ENCODE assay signal across 8 mouse cellular contexts in genomic region chr7:45465549-45465948, GRCm38 (mm10). TPM values are rescaled to one million over a fixed set of nuclear protein-coding genes. Genes with fewer than 3 reads are reported as not detected.
DNase-seq lines count a peak whose midpoint lies in the region; ATAC-seq and TF ChIP-seq lines count a peak whose summit lies in the region.

No protein-coding gene starts in this region.

- DNase-seq in liver, adult 2 months (ENCODE audit: extremely low read depth, low read depth, low spot score), result no peak
- no peak for DNase-seq in liver
- no peak for DNase-seq in midbrain, embryonic 14.5 days
- DNase-seq in layer of hippocampus, adult 9-11 months, result no peak
- no peak for DNase-seq in left cerebral cortex, adult 11 months (ENCODE audit: low spot score)
- no peak for DNase-seq in lung, postnatal 25 days (ENCODE audit: low spot score)

- no peak for ATAC-seq in intestine, embryonic 16.5 days
- no peak for ATAC-seq in midbrain, embryonic 14.5 days (ENCODE audit: low FRiP score, low TSS enrichment)

- H3K27ac ChIP-seq in liver, adult 2 months (replicated peaks; ENCODE audit: insufficient read depth, low read depth, low read length), result no peak overlapping the region
- no peak overlapping the region for H3K27ac ChIP-seq in cortical plate, adult 2 months (ENCODE audit: insufficient read depth, low read length)
- H3K27ac ChIP-seq in intestine, embryonic 16.5 days (ENCODE audit: low read length), result no peak overlapping the region; the same call in 1 of the 2 replicates
- no peak overlapping the region for H3K27ac ChIP-seq in midbrain, embryonic 14.5 days (replicated peaks; ENCODE audit: low read depth, low read length)

- peak overlapping the region; percentile 91 for H3K4me3 ChIP-seq in liver, adult 2 months (ENCODE audit: insufficient read depth, low read depth, low read length)
- peak overlapping the region; percentile 83 for H3K4me3 ChIP-seq in cortical plate, adult 2 months (ENCODE audit: insufficient read depth, low read length)
- peak overlapping the region; percentile 85 for H3K4me3 ChIP-seq in intestine, embryonic 16.5 days (ENCODE audit: low read length)
- peak overlapping the region; percentile 84 for H3K4me3 ChIP-seq in midbrain, embryonic 14.5 days (replicated peaks; ENCODE audit: low read depth, low read length)

- peaks cover 16% of the 10 kb centered on the region; the same call in 1 of the 2 replicates for H3K79me2 ChIP-seq in liver, adult 2 months (ENCODE audit: control insufficient read depth, insufficient read depth, low read length)

- H3K9me3 ChIP-seq in intestine, embryonic 16.5 days (ENCODE audit: control insufficient read depth, low read length), result no peaks in the 10 kb centered on the region
- H3K9me3 ChIP-seq in midbrain, embryonic 14.5 days (ENCODE audit: control insufficient read depth, low read length), result no peaks in the 10 kb centered on the region

- 0 out of 2 replicates have a peak, but pooled peaks have one; percentile 8 for TF ChIP-seq CTCF in liver, adult 2 months (IDR thresholded peaks at IDR 0.05; ENCODE audit: low read depth, low read length)
- TF ChIP-seq CTCF in cortical plate, adult 2 months (IDR thresholded peaks at IDR 0.05; ENCODE audit: extremely low read depth, insufficient read depth, low read length), result no peak

- WGBS in liver, adult 2 months, result 83% methylated on average over 9 of the region's 9 CpGs
- WGBS in intestine, embryonic 16.5 days, result 71% methylated on average over 9 of the region's 9 CpGs
- 80% methylated on average over 9 of the region's 9 CpGs for WGBS in midbrain, embryonic 14.5 days

- H3K4me1 ChIP-seq in liver, adult 2 months (ENCODE audit: control insufficient read depth, insufficient read depth, low read length), result peaks cover 20% of the 10 kb centered on the region
- H3K4me1 ChIP-seq in cortical plate, adult 2 months (ENCODE audit: control insufficient read depth, insufficient read depth, low read length), result peaks cover 7% of the 10 kb centered on the region
- H3K4me1 ChIP-seq in intestine, embryonic 16.5 days (ENCODE audit: control insufficient read depth, insufficient read depth, low read length), result peaks cover 29% of the 10 kb centered on the region
- H3K4me1 ChIP-seq in midbrain, embryonic 14.5 days (ENCODE audit: control insufficient read depth, insufficient read depth, low read length), result peaks cover 18% of the 10 kb centered on the region

- peak overlapping the region; percentile 64 for H3K4me2 ChIP-seq in intestine, embryonic 16.5 days (ENCODE audit: low read depth, low read length)
- peak overlapping the region; percentile 95 for H3K4me2 ChIP-seq in midbrain, embryonic 14.5 days (ENCODE audit: low read length)

- peaks cover 4% of the 10 kb centered on the region for H3K36me3 ChIP-seq in liver, adult 2 months (ENCODE audit: control insufficient read depth, insufficient read depth, low read length)
- no peaks in the 10 kb centered on the region; the same call in 1 of the 2 replicates for H3K36me3 ChIP-seq in intestine, embryonic 16.5 days (ENCODE audit: control insufficient read depth, insufficient read depth, low read length)
- peaks cover 34% of the 10 kb centered on the region for H3K36me3 ChIP-seq in midbrain, embryonic 14.5 days (ENCODE audit: control insufficient read depth, insufficient read depth, low read length)

- TF ChIP-seq POLR2A in liver, adult 2 months (IDR thresholded peaks at IDR 0.05; ENCODE audit: extremely low read depth, insufficient read depth, low read length), result no peak
- no peak for TF ChIP-seq POLR2A in cortical plate, adult 2 months (IDR thresholded peaks at IDR 0.05; ENCODE audit: extremely low read depth, insufficient read depth, low read length)

- no peaks in the 10 kb centered on the region for H3K27me3 ChIP-seq in liver, adult 2 months (ENCODE audit: control insufficient read depth, insufficient read depth, low read length)
- no peaks in the 10 kb centered on the region for H3K27me3 ChIP-seq in intestine, embryonic 16.5 days (replicated peaks; ENCODE audit: control insufficient read depth, insufficient read depth, low read length)
- H3K27me3 ChIP-seq in midbrain, embryonic 14.5 days (ENCODE audit: control insufficient read depth, insufficient read depth, low read length), result no peaks in the 10 kb centered on the region

- peak overlapping the region; percentile 91; the same call in 1 of the 2 replicates for H3K9ac ChIP-seq in liver, adult 2 months (ENCODE audit: low read depth, low read length)
- peak overlapping the region; percentile 88 for H3K9ac ChIP-seq in intestine, embryonic 16.5 days (ENCODE audit: low read depth, low read length)
- peak overlapping the region; percentile 84 for H3K9ac ChIP-seq in midbrain, embryonic 14.5 days (replicated peaks; ENCODE audit: low read length)

RNA-seq across cellular contexts. Expression of gene Bax, which starts 1.1 kb away (rescaled TPM):
- total RNA-seq in liver, adult 2 months (2014; rRNA removed), result 19.5 and 23.8 TPM in 2 replicates
- polyA plus RNA-seq in liver, adult 2 months (2012; rRNA removed), result 49.8 and 62.0 TPM in 2 replicates
- polyA plus RNA-seq in cortical plate, adult 2 months (2012; rRNA removed), result 99.4 and 103 TPM in 2 replicates
- polyA plus RNA-seq in intestine, embryonic 16.5 days (2015; fragmentation: Nextera tagmentation; extraction: Ambion mirVana), result 178 and 185 TPM in 2 replicates
- 107 and 182 TPM in 2 replicates for polyA plus RNA-seq in midbrain, embryonic 14.5 days (2014; fragmentation: Nextera tagmentation; extraction: Ambion mirVana)

RNA-seq across cellular contexts. Expression of gene Ftl1, which starts 5.9 kb away (rescaled TPM):
- total RNA-seq in liver, adult 2 months (2014; rRNA removed), result 3,170 and 4,966 TPM in 2 replicates
- 12,947 and 13,613 TPM in 2 replicates for polyA plus RNA-seq in liver, adult 2 months (2012; rRNA removed)
- polyA plus RNA-seq in cortical plate, adult 2 months (2012; rRNA removed), result 588 and 637 TPM in 2 replicates
- 7,117 and 7,555 TPM in 2 replicates for polyA plus RNA-seq in intestine, embryonic 16.5 days (2015; fragmentation: Nextera tagmentation; extraction: Ambion mirVana)
- polyA plus RNA-seq in midbrain, embryonic 14.5 days (2014; fragmentation: Nextera tagmentation; extraction: Ambion mirVana), result 5,898 and 6,785 TPM in 2 replicates

RNA-seq across cellular contexts. Expression of gene Tulp2, which starts 16.1 kb away (rescaled TPM):
- total RNA-seq in liver, adult 2 months (2014; rRNA removed), result 0.07 and 0.18 TPM in 2 replicates
- polyA plus RNA-seq in liver, adult 2 months (2012; rRNA removed), result 0.30 and 0.31 TPM in 2 replicates
- polyA plus RNA-seq in cortical plate, adult 2 months (2012; rRNA removed), result 0.11 and 0.13 TPM in 2 replicates
- 0.78 and 0.93 TPM in 2 replicates for polyA plus RNA-seq in intestine, embryonic 16.5 days (2015; fragmentation: Nextera tagmentation; extraction: Ambion mirVana)
- 0.13 and 0.32 TPM in 2 replicates for polyA plus RNA-seq in midbrain, embryonic 14.5 days (2014; fragmentation: Nextera tagmentation; extraction: Ambion mirVana)

RNA-seq across cellular contexts. Expression of gene Gm45808, which starts 21.1 kb away (rescaled TPM):
- 1.3 and 5.7 TPM in 2 replicates for total RNA-seq in liver, adult 2 months (2014; rRNA removed)
- 0.28 and 1.5 TPM in 2 replicates for polyA plus RNA-seq in liver, adult 2 months (2012; rRNA removed)
- 0.19 TPM in 1 of 2 replicates, not detected in the other for polyA plus RNA-seq in cortical plate, adult 2 months (2012; rRNA removed)
- polyA plus RNA-seq in intestine, embryonic 16.5 days (2015; fragmentation: Nextera tagmentation; extraction: Ambion mirVana), result not detected in 2 replicates
- polyA plus RNA-seq in midbrain, embryonic 14.5 days (2014; fragmentation: Nextera tagmentation; extraction: Ambion mirVana), result not detected in 2 replicates

RNA-seq across cellular contexts. Expression of gene Dhdh, which starts 23.1 kb away (rescaled TPM):
- total RNA-seq in liver, adult 2 months (2014; rRNA removed), result 73.7 and 79.3 TPM in 2 replicates
- 37.2 and 37.7 TPM in 2 replicates for polyA plus RNA-seq in liver, adult 2 months (2012; rRNA removed)
- 5.9 and 6.5 TPM in 2 replicates for polyA plus RNA-seq in cortical plate, adult 2 months (2012; rRNA removed)
- polyA plus RNA-seq in intestine, embryonic 16.5 days (2015; fragmentation: Nextera tagmentation; extraction: Ambion mirVana), result 1.9 and 2.2 TPM in 2 replicates
- 3.1 and 3.2 TPM in 2 replicates for polyA plus RNA-seq in midbrain, embryonic 14.5 days (2014; fragmentation: Nextera tagmentation; extraction: Ambion mirVana)
